In the genomic region with DNA sequence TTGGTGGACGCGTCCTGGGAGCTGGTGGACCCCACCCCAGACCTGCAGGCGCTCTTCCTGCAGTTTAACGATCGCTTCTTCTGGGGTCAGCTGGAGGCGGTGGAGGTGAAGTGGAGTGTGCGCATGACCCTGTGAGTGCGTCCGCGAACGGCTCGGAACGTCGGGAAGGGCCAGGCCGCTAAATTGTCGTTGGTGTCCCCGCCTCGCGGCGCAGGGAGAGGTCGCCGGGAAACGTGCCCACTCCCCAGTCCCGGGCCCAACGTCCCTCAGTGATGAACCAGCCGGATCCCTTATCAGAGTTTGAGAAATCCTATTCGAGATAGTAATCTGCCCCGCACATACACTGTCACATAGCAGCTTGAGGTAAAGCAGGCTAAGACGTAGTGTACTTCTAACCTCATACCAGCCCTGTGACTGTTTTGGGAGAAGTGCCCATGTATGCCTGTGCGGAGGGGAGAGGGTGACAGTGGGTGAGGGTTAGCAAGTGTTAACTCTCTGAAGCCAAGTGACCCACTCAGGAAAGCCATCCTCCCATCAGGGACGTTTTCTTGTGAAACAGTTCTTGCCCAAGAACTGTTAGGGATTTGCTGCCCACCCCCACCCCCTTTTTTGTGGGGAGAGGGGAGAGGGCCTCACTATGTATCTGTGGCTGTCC, we compare ENCODE assay signal across 8 mouse cellular contexts. TPM values are rescaled to one million over a fixed set of nuclear protein-coding genes. Genes with fewer than 3 reads are reported as not detected.
DNase-seq lines count a peak whose midpoint lies in the region; ATAC-seq and TF ChIP-seq lines count a peak whose summit lies in the region.

No protein-coding gene starts in this region.

- H3K27ac ChIP-seq in heart, embryonic 16.5 days (ENCODE audit: low read length): peak overlapping the region; percentile 7; the same call in 1 of the 2 replicates
- peak overlapping the region; percentile 80 for H3K27ac ChIP-seq in MEL (ENCODE audit: control insufficient read depth, low read depth, low read length)
- peak overlapping the region; percentile 63 for H3K27ac ChIP-seq in forebrain, embryonic 13.5 days
- peak overlapping the region; percentile 92 for H3K27ac ChIP-seq in liver, embryonic 15.5 days (replicated peaks)

- H3K9ac ChIP-seq in heart, embryonic 16.5 days (ENCODE audit: low read length): peak overlapping the region; percentile 89
- H3K9ac ChIP-seq in MEL (ENCODE audit: control insufficient read depth, low read depth, low read length, poor library complexity, severe bottlenecking): peak overlapping the region; percentile 99
- H3K9ac ChIP-seq in forebrain, embryonic 13.5 days: peak overlapping the region; percentile 89
- peak overlapping the region; percentile 89 for H3K9ac ChIP-seq in liver, embryonic 15.5 days

- no peaks in the 10 kb centered on the region for H3K27me3 ChIP-seq in heart, embryonic 16.5 days (ENCODE audit: control insufficient read depth, insufficient read depth, low read length)
- no peaks in the 10 kb centered on the region for H3K27me3 ChIP-seq in MEL (ENCODE audit: control insufficient read depth in 1 of 2, insufficient read depth in 2 of 2, low read length in 2 of 2)
- H3K27me3 ChIP-seq in forebrain, embryonic 13.5 days: no peaks in the 10 kb centered on the region
- no peaks in the 10 kb centered on the region for H3K27me3 ChIP-seq in liver, embryonic 15.5 days

- peak overlapping the region; percentile 67 for H3K4me3 ChIP-seq in heart, embryonic 16.5 days (ENCODE audit: low read length)
- H3K4me3 ChIP-seq in MEL (ENCODE audit: control insufficient read depth in 1 of 2, insufficient read depth in 1 of 2, low read depth in 2 of 2, low read length in 2 of 2): peak overlapping the region; percentile 92 to 98
- peak overlapping the region; percentile 98 for H3K4me3 ChIP-seq in forebrain, embryonic 13.5 days
- H3K4me3 ChIP-seq in liver, embryonic 15.5 days (replicated peaks): peak overlapping the region; percentile 86

- DNase-seq in heart, adult 18-20 months: no peak
- peak; percentile 35 for DNase-seq in MEL (ENCODE audit: low read depth, low spot score)
- DNase-seq in right cerebral cortex, postnatal 14 days: no peak
- no peak for DNase-seq in gastrocnemius, adult 18-20 months (ENCODE audit: low spot score)
- DNase-seq in right cerebral cortex, postnatal 10 days (ENCODE audit: low spot score in 2 of 2): no peak

- H3K4me2 ChIP-seq in heart, embryonic 16.5 days (ENCODE audit: low read depth, low read length): peak overlapping the region; percentile 94
- peak overlapping the region; percentile 99 for H3K4me2 ChIP-seq in forebrain, embryonic 13.5 days
- peak overlapping the region; percentile 87 for H3K4me2 ChIP-seq in liver, embryonic 15.5 days

- TF ChIP-seq POLR2A in MEL (IDR thresholded peaks at IDR 0.05; ENCODE audit: control insufficient read depth in 1 of 2, insufficient read depth in 1 of 2, low read depth in 1 of 2, low read length in 2 of 2, poor library complexity in 1 of 2): no peak

- WGBS in heart, embryonic 16.5 days: 3% methylated on average over 31 of the region's 31 CpGs
- 8% methylated on average over 31 of the region's 31 CpGs for WGBS in forebrain, embryonic 13.5 days
- WGBS in liver, embryonic 15.5 days (ENCODE audit: insufficient replicate concordance): 2% methylated on average over 31 of the region's 31 CpGs

- peaks cover 70% of the 10 kb centered on the region for H3K79me2 ChIP-seq in MEL (ENCODE audit: control insufficient read depth, insufficient read depth, low read length, poor library complexity)

- H3K9me3 ChIP-seq in heart, embryonic 16.5 days (replicated peaks; ENCODE audit: control insufficient read depth, low read length): no peaks in the 10 kb centered on the region
- no peaks in the 10 kb centered on the region for H3K9me3 ChIP-seq in MEL (replicated peaks; ENCODE audit: insufficient read depth, low read length)
- no peaks in the 10 kb centered on the region for H3K9me3 ChIP-seq in forebrain, embryonic 13.5 days (replicated peaks)
- no peaks in the 10 kb centered on the region for H3K9me3 ChIP-seq in liver, embryonic 15.5 days (replicated peaks)

- H3K36me3 ChIP-seq in heart, embryonic 16.5 days (ENCODE audit: control insufficient read depth, insufficient read depth): peaks cover 49% of the 10 kb centered on the region
- peaks cover 21 to 29% of the 10 kb centered on the region in 2 experiments for H3K36me3 ChIP-seq in MEL (ENCODE audit: control insufficient read depth in 1 of 2, insufficient read depth in 2 of 2, low read length in 2 of 2)
- peaks cover 64% of the 10 kb centered on the region for H3K36me3 ChIP-seq in forebrain, embryonic 13.5 days (ENCODE audit: poor library complexity, severe bottlenecking)
- peaks cover 65% of the 10 kb centered on the region for H3K36me3 ChIP-seq in liver, embryonic 15.5 days (replicated peaks)

- no peak for TF ChIP-seq EP300 in MEL (IDR thresholded peaks at IDR 0.05; ENCODE audit: low read depth in 1 of 2, low read length in 2 of 2)

- TF ChIP-seq RAD21 in MEL (IDR thresholded peaks at IDR 0.05; ENCODE audit: low read depth, low read length): no peak

- H3K4me1 ChIP-seq in heart, embryonic 16.5 days (ENCODE audit: control insufficient read depth, insufficient read depth, low read length): peaks cover 36% of the 10 kb centered on the region
- H3K4me1 ChIP-seq in MEL (ENCODE audit: control insufficient read depth in 1 of 2, insufficient read depth in 2 of 2, low read length in 2 of 2): peaks cover 0 to 19% of the 10 kb centered on the region in 2 experiments; a peak in 3 of 4 replicates
- peaks cover 28% of the 10 kb centered on the region for H3K4me1 ChIP-seq in forebrain, embryonic 13.5 days
- peaks cover 48% of the 10 kb centered on the region for H3K4me1 ChIP-seq in liver, embryonic 15.5 days (replicated peaks)

- no peak for ATAC-seq in heart, embryonic 16.5 days (replicated peaks; ENCODE audit: extremely low read depth, insufficient read depth, low FRiP score)
- peak; percentile 3; the same call in 1 of the 2 replicates for ATAC-seq in forebrain, embryonic 13.5 days
- no peak for ATAC-seq in liver, embryonic 15.5 days (ENCODE audit: insufficient read depth)

- TF ChIP-seq CTCF in MEL (IDR thresholded peaks at IDR 0.05 in 2 of 3, conservative IDR thresholded peaks at IDR 0.05 in 1 of 3; ENCODE audit: control insufficient read depth in 1 of 3, insufficient read depth in 1 of 3, low read depth in 2 of 3, low read length in 3 of 3, poor library complexity in 1 of 3, severe bottlenecking in 1 of 3): no peak

TF ChIP-seq in MEL, 35 proteins besides CTCF, POLR2A, EP300 and RAD21 (continues in another document):
- TF ChIP-seq POLR2AphosphoS2 (IDR thresholded peaks at IDR 0.05; ENCODE audit: low read length): no peak

RNA-seq across cellular contexts. Expression of a gene that starts 0.7 kb away (rescaled TPM):
- polyA plus RNA-seq in heart, embryonic 16.5 days (2015; fragmentation: Nextera tagmentation; extraction: Ambion mirVana): 8.3 and 8.5 TPM in 2 replicates
- total RNA-seq in heart, adult 18-20 months (2021): 10 to 100 TPM; 10.5 to 12.9 TPM
- total RNA-seq in MEL (2012; rRNA removed): 23.2 and 27.2 TPM in 2 replicates
- 10 to 100 TPM in 1 of 2 experiments, not detected in 1; 31.8 TPM for polyA plus RNA-seq in MEL (2012; ENCODE audit: insufficient read depth in 1 of 2, insufficient read length in 2 of 2, low read depth in 1 of 2, low replicate concordance in 2 of 2, missing spikeins in 1 of 2)
- 9.6 and 9.8 TPM in 2 replicates for polyA plus RNA-seq in forebrain, embryonic 13.5 days (2015; fragmentation: Nextera tagmentation; extraction: Ambion mirVana)
- 6.1 and 6.4 TPM in 2 replicates for polyA plus RNA-seq in liver, embryonic 15.5 days (2015; fragmentation: Nextera tagmentation; extraction: Ambion mirVana)
- total RNA-seq in gastrocnemius, adult 18-20 months (2021): 1 to 10 TPM; 5.5 to 5.9 TPM

RNA-seq across cellular contexts. Expression of a gene that starts 0.9 kb away (rescaled TPM):
- polyA plus RNA-seq in heart, embryonic 16.5 days (2015; fragmentation: Nextera tagmentation; extraction: Ambion mirVana): 6.9 and 7.3 TPM in 2 replicates
- 10 to 100 TPM; 18.4 to 18.7 TPM for total RNA-seq in heart, adult 18-20 months (2021)
- 14.4 and 16.9 TPM in 2 replicates for total RNA-seq in MEL (2012; rRNA removed)
- polyA plus RNA-seq in MEL (2012; ENCODE audit: insufficient read depth in 1 of 2, insufficient read length in 2 of 2, low read depth in 1 of 2, low replicate concordance in 2 of 2, missing spikeins in 1 of 2): 1 to 10 TPM in 1 of 2 experiments, not detected in 1; 9.5 TPM
- polyA plus RNA-seq in forebrain, embryonic 13.5 days (2015; fragmentation: Nextera tagmentation; extraction: Ambion mirVana): 10.3 and 11.1 TPM in 2 replicates
- polyA plus RNA-seq in liver, embryonic 15.5 days (2015; fragmentation: Nextera tagmentation; extraction: Ambion mirVana): 3.7 and 3.8 TPM in 2 replicates
- total RNA-seq in gastrocnemius, adult 18-20 months (2021): 1 to 10 TPM; 6.9 to 7.4 TPM

RNA-seq across cellular contexts. Expression of a gene that starts 35.5 kb away (rescaled TPM):
- 51.4 and 52.2 TPM in 2 replicates for polyA plus RNA-seq in heart, embryonic 16.5 days (2015; fragmentation: Nextera tagmentation; extraction: Ambion mirVana)
- total RNA-seq in heart, adult 18-20 months (2021): 10 to 100 TPM; 44.3 to 48.5 TPM
- 57.5 and 64.0 TPM in 2 replicates for total RNA-seq in MEL (2012; rRNA removed)
- polyA plus RNA-seq in MEL (2012; ENCODE audit: insufficient read depth in 1 of 2, insufficient read length in 2 of 2, low read depth in 1 of 2, low replicate concordance in 2 of 2, missing spikeins in 1 of 2): 10 to 100 TPM; 54.8 to 68.9 TPM
- polyA plus RNA-seq in forebrain, embryonic 13.5 days (2015; fragmentation: Nextera tagmentation; extraction: Ambion mirVana): 48.0 and 48.3 TPM in 2 replicates
- 15.9 and 17.3 TPM in 2 replicates for polyA plus RNA-seq in liver, embryonic 15.5 days (2015; fragmentation: Nextera tagmentation; extraction: Ambion mirVana)
- total RNA-seq in gastrocnemius, adult 18-20 months (2021): 10 to 100 TPM; 32.1 to 33.6 TPM

RNA-seq across cellular contexts. Expression of a gene that starts 35.5 kb away (rescaled TPM):
- polyA plus RNA-seq in heart, embryonic 16.5 days (2015; fragmentation: Nextera tagmentation; extraction: Ambion mirVana): 120 and 129 TPM in 2 replicates
- total RNA-seq in heart, adult 18-20 months (2021): 100 to 1,000 TPM; 177 to 188 TPM
- total RNA-seq in MEL (2012; rRNA removed): 74.3 and 86.8 TPM in 2 replicates
- 100 to 1,000 TPM; 117 to 637 TPM for polyA plus RNA-seq in MEL (2012; ENCODE audit: insufficient read depth in 1 of 2, insufficient read length in 2 of 2, low read depth in 1 of 2, low replicate concordance in 2 of 2, missing spikeins in 1 of 2)
- polyA plus RNA-seq in forebrain, embryonic 13.5 days (2015; fragmentation: Nextera tagmentation; extraction: Ambion mirVana): 100 and 110 TPM in 2 replicates
- 35.6 and 42.2 TPM in 2 replicates for polyA plus RNA-seq in liver, embryonic 15.5 days (2015; fragmentation: Nextera tagmentation; extraction: Ambion mirVana)
- 100 to 1,000 TPM; 138 to 151 TPM for total RNA-seq in gastrocnemius, adult 18-20 months (2021)

RNA-seq across cellular contexts. Expression of a gene that starts 50.7 kb away (rescaled TPM):
- polyA plus RNA-seq in heart, embryonic 16.5 days (2015; fragmentation: Nextera tagmentation; extraction: Ambion mirVana): 17.8 and 19.5 TPM in 2 replicates
- total RNA-seq in heart, adult 18-20 months (2021): 100 to 1,000 TPM; 310 to 331 TPM
- total RNA-seq in MEL (2012; rRNA removed): 42.9 and 47.1 TPM in 2 replicates
- polyA plus RNA-seq in MEL (2012; ENCODE audit: insufficient read depth in 1 of 2, insufficient read length in 2 of 2, low read depth in 1 of 2, low replicate concordance in 2 of 2, missing spikeins in 1 of 2): 10 to 100 TPM in 1 of 2 experiments, not detected in 1; 55.0 TPM
- polyA plus RNA-seq in forebrain, embryonic 13.5 days (2015; fragmentation: Nextera tagmentation; extraction: Ambion mirVana): 18.0 and 18.7 TPM in 2 replicates
- 3.5 and 4.5 TPM in 2 replicates for polyA plus RNA-seq in liver, embryonic 15.5 days (2015; fragmentation: Nextera tagmentation; extraction: Ambion mirVana)
- 100 to 1,000 TPM; 155 to 180 TPM for total RNA-seq in gastrocnemius, adult 18-20 months (2021)

Comparison
In these comparisons a context has a peak if more than half of its experiments do, and no peak if none do; other contexts are left out.
1. H3K27ac ChIP-seq: peak in every context shown above with its lines; median percentile 92 in liver, embryonic 15.5 days; 80 in MEL; 63 in forebrain, embryonic 13.5 days; 7 in heart, embryonic 16.5 days.